Mouse (Mus musculus) frontal cortex, postnatal 25 days (tissue): Measurements from ENCODE around the gene Cmbl.

Experiments used
- DNase-seq, 2 experiments: peaks; one replicate each; pipeline ENCODE4 v3.0.0; 2022; ENCODE audit warnings: low spot score in 2 of 2

Cmbl gene

DNA sequence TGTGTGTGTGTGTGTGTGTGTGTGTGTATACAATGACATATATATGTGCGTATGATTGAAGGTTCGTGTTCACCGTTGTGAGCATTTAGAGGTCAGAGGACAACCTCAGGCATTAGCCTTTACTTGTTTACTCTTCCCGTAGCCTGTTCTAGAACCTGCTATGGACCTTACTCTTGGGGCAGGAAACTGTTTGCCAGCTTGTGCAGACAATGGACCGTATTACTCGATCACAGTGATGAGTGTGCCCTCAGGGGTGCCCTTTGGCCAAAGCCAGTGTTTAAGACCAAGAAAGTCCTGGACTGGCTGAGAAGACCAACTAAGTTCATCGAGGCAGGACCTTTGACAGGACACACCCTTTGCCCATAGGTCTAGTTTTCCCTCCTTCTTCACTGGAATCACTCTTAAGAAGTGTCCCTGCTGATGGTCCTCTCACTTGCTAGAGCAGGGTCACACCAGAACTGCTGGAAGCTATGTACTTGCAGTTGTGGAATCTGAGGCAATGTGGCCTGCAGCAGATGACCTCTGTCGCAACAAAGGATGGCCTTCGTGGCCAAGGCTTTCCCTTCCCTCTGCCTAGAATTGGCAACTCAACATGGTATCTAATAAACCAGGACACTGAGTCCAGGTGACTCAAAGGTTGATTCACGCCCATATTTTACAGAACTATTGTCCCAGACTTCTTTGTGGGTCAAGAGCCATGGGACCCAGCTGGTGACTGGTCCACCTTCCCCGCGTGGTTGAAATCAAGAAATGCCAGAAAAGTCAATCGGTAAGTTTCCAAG lies 18.3 kb downstream of the Cmbl start:
- DNase-seq = no peak

DNA sequence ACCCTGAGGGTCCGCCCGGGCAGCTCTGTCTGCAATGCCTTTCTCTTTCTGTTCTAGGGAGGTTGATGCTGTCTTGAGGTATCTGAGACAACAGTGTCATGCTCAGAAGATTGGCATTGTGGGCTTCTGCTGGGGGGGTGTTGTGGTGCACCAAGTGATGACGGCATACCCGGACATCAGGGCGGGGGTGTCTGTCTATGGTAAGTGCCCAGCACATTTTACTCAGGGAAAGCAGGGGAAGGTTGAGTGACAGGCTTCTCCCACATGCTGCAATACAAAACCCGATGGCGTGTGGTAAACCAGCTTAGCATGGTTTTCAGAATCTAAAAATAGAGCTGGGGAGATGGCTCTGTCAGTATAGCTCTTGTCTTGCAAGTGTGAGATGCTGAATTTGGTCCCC lies 20.0 kb downstream of the Cmbl start:
- no peak for DNase-seq

DNA sequence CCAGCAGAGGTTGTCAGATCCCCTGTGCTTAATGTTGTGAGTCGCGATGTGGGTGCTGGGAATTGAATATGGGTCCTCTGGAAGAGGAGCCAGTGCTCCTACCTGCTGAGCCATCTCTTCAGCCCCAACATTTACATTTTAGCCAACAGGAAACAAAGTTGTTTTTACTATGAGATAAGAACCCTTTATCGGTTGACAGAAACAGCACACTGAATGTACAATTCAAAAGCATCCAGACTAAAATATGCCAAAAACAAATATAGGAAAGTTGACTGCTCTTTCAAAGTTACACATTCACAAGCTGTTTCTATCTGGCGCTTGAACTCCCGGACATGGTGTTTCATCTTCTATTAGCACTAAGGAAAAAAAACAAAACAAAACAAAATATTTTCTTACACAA lies 20.9 kb downstream of the Cmbl start:
- DNase-seq = no peak

DNA sequence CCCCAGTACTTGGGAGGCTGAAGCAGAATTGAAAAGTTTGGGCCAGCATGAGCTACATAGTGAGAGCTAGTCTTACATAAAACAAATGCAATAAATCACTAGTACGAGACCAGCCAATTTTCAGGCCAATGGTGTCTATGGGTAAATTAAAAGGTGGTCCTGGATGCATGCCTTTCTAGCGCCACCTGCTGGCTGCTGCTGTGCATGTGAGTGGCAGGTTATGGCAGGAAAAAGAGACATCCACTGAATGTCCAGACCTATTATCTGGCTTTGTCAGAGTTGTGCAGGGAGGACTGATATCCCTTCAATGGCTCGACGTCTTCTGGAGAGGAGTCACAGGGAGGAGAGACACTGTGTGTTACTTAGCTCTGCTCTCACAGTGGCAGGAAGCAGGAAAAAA lies 21.3 kb downstream of the Cmbl start:
- DNase-seq = peak; percentile 87 to 91

DNA sequence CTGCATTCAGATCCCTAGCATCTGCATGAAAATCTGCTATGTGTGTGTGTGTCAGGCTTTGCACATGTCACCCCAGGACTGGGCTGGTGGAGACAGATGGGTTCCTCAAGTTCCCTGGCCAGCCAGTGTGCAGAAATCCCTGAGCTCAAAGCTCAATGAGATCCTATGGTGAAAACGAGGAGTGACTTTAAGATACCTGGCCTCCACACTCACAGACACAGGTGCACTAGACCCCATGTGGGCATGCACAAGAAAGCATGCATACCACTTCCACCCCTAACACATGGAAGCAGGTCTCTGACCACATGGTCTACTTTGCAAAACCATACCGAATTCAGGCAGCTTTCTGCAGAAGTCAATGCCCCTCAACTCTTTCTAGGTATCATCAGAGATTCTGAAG lies 22.6 kb downstream of the Cmbl start:
- no peak for DNase-seq

DNA sequence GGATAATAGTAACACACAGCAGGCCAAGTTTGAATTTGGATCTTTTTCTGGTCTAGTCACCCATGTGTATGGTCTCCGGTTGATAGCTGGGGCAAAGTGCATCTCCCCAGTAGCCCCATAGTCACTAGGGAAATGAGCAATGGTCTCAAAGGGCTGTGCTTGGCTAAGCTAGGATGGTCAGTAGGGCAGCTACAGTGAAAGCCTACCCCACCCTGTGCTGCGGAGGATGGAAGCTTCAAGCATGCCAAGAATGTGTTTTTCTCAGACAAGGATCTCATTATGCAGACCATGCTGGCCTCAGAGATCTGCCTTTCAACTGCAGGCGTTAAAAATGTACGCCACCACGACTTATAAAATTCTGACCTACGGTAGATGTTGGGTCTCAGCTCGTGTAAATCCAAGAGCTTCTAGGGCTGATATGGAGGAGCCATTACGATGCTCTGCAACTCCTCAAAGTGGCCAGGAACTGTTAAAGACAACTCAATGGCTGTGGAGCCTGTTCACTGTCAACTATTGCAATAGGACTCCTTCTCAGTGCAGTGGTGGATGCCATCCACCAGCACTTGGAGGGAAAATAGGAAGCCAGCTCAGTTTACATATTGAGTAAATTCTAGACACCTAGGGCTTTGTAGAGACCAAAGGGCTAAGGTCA lies 23.9 kb downstream of the Cmbl start:
- no peak for DNase-seq

DNA sequence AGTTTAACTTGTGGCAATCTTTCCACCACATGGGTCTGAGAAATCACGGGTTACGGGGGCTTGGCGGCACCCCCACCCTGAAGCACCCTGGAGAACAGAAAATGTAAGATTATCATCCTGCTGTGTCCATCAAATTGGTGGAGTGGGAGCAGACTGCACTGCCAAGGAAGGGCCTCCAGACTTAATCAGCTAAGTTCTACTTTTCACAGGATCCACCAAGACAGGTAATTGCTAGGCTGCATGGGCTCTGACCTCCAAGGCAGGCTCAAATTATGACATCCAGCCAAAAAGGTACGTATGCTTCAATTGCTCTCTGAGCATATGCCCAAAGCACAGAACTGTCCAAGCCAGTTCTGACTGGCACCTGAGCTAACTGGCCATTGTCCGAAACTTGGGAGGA lies 25.0 kb downstream of the Cmbl start:
- DNase-seq = no peak

DNA sequence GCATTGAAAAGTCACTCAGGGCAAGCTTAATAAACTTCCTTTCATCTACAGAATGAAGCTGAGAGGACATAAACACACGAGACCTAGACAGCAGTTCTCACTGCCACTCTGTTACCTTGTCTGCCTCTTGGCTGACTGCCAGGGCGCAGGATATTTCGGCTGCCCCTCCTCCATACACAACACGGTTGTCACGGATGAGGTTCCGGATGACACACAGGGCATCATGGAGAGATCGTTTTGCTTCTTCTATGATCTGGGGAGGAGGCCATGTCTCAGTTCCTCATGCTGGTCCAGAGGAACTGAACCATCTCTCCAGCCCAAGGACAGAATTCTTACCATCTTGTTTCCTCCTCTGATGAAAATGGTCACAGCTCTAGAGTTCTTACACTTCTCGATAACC lies 27.3 kb downstream of the Cmbl start:
- DNase-seq = no peak

DNA sequence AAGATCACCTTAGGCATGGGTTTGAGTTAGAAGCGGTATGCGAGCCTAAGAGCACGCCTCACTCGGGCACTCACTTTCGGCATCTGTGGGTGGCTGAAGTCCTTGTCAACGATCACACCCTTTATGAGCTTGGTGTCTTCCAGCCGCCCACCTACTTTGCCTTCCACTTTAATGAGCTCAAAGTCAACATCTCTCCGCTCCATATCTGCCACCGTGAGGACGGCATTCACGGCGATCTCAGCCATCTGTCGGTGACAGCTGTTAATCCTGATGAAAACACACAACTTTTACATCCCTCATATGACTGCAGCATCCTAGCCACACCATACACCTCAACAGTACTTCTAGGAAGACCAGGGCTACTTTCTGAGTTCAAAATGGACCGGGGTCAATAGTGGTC lies 29.1 kb downstream of the Cmbl start:
- DNase-seq = no peak

DNA sequence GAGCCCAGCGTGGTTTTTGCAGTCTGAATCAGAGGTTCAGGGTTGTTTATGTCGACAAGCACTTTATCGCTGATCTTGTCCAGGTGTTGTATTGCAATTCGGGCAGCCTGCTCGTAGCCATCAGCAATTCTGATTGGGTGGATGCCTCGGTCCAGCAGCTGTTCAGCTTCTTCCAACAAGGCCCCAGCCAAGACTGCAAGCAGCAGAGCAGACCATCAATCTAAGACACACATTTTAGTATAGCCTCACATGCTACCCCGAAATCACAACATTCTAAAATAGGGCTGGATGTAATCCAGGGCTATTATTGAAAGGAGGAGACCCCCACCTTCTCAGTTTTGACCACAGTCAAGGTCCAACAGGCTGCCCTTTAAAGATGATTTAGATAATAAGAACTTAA lies 30.5 kb downstream of the Cmbl start:
- DNase-seq = no peak

DNA sequence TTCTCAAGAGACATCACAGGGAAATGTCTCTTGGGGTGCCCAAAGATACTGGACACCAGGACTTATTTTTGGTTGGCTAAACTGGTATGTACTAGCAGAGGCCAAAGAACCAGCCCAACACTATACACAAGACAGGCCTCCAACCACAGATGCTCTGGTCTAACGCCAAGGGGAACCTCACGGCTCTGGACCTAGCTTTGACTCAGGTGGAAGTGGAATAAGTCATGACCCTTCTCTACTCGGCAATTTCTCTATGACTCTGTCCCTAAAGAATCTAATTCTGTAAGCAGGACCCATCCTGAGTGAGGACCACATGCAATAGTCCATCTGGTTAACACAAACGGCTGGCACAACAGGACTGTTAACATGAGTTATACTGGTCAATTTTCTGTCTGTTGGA lies 34.6 kb downstream of the Cmbl start:
- DNase-seq = no peak

DNA sequence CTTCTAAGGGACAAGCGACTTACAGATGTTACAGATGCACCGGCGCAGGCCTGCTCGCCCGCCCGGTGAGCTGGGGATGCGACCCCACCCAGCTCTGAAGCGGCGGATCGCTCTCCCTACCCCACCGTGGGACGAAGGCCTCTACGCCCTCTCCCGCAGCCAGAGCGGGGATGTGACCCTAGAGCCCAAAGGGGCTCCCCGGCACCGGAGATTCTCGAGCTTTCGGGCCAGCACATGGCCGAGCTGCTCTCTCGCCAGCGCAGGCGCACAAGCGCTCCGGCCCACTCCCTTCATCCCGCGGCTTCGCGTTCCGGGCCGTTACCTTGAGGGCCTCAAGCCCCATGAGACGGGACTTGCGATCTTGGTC lies 36.1 kb downstream of the Cmbl start:
- DNase-seq = no peak

DNA sequence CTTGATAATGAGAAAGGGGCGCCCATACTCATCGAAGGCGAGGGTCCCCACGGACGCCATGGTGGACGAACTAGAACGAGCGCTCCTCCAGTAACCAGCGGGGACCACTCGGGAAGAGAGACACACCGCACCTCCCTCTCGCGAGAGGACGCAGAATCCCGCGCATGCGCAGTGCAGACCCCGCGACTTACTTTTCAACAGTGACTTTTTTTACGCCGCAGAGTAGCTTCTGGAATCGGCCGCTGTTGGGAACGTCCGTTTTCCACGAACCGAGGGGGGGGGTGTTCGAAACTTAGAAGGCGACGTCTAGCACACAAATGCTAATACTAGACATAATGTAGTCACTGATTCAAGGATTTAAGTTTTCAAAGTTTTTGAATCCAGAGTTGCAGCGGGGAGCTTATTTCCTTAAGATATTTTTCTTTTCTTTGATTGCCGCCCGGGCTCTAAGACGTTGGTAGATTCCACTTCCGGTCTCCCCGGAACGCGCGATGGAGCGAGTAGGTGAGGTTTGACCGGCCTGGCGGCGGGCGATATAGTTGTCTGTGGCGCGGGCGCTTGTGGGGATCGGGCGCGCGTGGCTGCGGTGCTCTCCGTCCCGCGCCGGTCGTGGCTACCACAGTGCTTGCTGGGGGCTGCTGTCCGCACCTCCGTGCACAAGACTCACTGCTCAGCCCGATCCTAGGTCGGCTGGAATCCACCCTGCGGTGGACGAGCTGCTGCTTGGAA lies 36.6 kb downstream of the Cmbl start, which contains the start of the genes Cct5 and Fam173b:
TSS of gene Cct5 (minus strand) at position 159 of the 729 bp plus-strand sequence.
TSS of gene Fam173b (plus strand) at position 207 of the 729 bp plus-strand sequence.
- DNase-seq = peak; percentile 98 to 99

DNA sequence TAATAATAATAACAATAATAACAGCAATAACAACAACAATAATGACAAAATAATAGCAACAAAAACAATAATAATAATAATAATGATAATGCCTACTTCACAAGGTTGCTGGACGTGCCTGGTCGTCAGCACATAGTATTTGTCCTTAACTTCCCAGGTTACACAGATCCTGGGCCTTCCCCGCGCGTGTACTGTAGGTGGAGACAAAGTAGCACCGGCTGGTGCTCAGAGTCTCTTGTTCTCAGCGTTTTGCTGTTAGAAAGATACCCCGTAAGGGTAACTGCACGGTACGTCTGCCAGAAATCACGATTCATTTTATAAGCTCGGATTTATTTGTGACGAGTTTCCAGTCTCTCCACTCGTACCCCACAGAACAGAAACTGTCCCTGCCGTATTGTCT lies 37.2 kb downstream of the Cmbl start:
- DNase-seq = peak in 1 of 2 experiments; percentile 40

DNA sequence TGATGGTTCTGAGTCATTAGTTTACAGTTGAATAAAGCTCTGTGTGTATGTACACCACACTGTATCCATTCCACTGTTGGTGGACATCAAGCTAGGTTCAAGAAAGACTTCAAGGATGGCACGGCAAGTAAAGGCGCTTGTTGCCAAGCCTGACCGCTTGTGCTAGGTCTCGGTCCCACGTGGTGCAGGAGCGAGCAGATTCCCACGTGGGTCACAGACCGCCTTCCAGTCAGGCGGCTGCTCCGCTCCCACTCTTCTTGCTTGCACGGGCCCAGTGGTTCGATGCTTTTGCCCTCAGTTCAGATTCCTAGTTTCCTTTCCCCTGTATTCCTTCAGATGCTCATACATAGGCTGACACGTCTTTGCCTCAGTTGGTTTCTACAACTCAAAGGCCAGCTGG lies 37.9 kb downstream of the Cmbl start:
- DNase-seq = no peak

DNA sequence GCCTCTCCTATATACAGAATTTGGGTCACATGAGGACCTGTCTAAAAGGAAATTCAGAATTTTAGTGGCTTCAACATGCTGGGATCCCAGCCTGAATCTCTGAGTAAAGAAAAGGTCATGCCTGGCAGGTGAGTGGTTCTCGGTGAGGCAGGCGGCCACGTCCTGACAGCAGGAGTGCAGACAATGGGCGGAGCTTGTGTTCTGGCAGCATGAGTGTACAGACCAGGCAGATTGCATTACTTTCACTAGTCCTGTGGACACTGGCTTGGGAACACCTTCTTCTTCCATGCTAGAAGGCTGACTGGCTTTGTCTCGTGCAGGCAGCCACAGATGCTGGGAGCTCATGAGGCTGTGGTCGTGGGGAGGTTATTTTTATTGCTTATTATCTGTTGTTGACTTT lies 41.6 kb downstream of the Cmbl start:
- DNase-seq = no peak

DNA sequence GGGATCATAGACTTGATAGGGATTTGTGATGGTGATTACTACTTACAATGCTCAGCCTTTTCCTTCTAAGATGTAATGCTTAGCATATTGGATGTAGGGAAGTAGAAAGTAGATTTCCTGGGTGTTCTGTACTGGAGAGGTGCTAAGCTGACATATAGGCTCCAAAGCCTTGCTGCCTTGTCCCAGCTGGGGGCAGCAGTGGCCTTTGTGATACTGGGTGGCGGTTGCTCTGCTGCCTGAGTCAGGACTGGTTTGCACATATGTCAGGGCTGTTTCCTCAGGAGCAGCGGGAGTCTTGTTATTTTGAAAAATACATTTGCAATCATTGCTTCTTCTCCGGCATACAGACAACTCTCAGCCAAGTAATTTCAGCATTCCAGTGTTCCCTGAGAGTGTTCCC lies 45.8 kb downstream of the Cmbl start:
- no peak for DNase-seq

DNA sequence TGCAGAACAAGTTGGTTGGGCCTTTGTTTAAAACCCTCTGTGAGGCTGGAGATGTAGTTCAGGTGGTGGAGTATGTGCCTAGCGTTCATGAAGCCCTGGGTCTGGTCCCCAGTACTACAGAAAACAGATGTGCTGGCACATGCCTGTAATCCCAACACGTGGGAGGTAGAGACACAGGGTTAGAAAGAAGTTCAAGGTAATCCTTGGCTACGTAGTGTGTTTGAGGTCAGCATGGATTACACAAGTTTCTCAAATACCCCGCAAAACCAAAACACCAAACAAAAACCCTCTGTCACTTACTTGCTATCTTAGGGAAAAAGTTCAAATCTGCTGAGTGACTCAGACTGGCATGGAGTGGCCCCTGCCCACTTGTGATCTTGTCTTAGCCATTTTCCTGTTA lies 46.8 kb downstream of the Cmbl start:
- no peak for DNase-seq

DNA sequence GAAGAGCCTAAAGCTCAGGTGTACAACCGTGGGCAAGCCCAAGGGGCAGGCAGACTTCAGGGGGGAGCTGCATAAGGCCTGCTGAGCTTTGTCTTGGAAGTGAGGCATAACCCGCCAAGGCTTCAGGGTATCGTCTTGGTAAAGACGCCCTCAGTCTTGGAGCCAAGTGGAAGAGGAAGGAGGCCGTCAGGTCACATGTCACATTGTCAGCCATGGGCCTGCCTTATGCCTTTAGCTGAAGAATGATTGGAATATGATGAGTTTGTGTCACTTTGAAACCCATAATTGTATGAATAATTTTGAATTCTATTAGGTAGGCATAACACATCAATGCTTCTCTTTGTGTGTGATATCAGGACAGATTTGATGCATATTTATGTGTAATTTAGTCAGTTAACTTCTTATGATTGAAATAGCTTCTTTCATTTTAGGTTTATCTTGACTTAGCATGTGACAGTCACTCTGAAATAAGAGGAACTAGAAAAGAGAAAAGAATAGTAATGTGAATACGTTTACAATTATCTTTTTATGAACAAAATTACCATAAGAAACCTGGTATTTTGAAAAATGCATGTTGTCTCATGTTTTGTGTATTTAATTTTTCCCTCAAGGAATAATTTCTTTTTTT lies 48.8 kb downstream of the Cmbl start:
- DNase-seq = no peak

DNA sequence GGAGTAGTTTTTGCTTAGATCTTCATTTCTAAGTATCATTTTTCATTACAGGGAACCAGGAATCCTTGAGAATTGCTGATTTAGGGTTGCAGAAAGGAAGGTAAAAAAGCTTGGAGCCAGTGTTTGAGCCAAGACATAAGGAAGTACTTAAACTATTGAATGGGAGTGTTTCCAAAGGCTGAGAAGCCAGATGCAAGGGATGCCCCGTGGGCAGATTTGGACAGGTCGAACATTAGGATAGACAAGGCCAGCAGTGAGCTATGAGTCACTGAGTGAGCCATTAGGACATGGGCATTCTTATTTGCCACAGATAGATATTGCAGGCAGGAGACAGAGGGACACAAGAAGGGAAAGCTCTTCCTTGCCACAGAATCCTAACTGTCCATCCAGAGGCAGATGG lies 49.5 kb downstream of the Cmbl start:
- no peak for DNase-seq

DNA sequence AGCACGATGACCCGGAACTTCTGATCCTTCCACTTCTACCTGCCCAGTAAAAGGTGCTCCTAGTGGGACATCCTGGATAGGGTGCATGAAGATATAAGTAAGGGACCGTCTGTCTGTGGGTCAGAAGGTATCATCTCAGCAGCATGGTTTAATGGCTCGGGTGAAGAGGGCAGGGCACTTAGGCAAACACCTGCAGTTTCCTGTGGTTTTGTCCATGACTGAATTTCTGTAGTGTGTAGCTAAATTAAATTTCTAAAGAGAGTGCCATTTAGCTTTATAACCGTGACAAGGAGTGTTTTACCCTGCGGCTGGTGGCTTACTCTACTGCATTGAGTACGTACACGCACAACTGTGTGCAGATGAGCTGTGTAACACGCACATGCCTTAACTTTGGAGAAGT lies 52.1 kb downstream of the Cmbl start:
- no peak for DNase-seq

DNA sequence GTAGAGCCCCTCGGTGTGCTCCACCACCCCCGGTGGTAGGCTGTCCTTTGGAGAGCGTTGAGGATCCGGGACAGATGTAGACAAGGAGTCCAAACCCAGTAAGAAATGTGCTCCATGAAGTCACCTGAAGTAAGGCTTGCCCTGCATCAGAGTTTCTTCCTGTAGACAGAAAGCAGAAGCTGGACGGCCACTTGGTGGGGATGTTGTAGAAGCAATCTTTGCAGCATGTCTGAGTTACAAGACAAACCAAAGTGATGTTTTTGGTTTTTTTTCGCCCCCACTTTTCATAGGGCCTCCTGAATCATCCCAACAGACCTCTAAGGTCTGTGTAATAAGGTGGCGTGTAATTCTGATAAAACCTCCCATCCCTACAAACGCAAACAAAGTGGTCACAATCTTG lies 54.3 kb downstream of the Cmbl start:
- DNase-seq = no peak
